Comparison of ENCODE assay signal across 7 mouse cellular contexts in the genomic region with DNA sequence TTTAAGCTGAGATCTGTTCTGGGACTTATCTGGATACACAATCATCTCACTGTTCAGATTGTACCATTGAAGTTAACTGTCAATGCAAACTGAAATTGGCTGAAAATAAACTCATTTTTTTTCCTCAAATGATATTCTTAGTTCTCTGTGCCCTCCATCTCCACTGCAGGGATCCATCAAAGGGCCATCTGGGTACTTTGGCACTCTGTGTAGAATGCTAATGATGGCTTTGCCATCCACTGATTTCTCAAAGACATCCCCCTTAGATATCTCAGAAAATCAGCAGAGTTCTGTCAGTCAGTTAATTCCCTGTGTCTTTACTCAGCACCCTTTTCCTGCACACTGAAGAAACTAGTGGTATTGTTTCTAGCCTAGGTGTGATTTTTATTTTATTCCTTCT.
"Had no signal": no experiment of that assay in that cellular context is flagged by ENCODE, and none has a peak within 500 bp of the region (broad histone marks: within the 10 kb centered on the region; RNA-seq: fewer than 3 reads in every experiment).

No protein-coding gene starts in this region.

- DNase-seq: kidney, postnatal 10 days; kidney, postnatal 4 days; liver; liver, embryonic 13.5 days; liver, postnatal 0 days; right cerebral cortex, adult 18-20 months; thymus, postnatal 4 days had no signal
